Mouse (Mus musculus): ENCODE measurements around the gene Adcy1.
"Not testable (repeated sequence)": the region's sequence is repeated elsewhere in the genome, so short reads cannot be mapped to it uniquely, and the experiment has no call there.

Adcy1 gene

DNA sequence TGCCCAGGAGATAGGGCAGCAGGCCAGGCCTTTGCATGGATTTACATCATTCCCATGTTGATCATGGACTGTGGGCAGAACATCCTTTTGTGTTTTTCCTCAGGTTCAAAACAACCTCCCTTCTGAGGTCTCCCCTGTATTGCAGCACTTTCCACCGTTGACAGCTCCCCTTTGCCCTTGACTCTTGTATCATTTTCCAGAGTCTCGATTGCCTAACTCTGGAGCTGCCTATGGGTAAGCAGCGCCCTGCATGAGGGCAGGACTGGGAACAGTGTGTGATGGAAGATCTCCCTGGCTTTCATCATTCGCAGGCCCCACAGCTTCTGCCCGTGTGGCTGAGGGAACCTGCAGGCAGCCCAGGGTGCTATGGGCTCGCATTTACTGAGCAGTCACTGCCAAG, 129.4 kb downstream of the Adcy1 start:
- DNase-seq, result no peak

DNA sequence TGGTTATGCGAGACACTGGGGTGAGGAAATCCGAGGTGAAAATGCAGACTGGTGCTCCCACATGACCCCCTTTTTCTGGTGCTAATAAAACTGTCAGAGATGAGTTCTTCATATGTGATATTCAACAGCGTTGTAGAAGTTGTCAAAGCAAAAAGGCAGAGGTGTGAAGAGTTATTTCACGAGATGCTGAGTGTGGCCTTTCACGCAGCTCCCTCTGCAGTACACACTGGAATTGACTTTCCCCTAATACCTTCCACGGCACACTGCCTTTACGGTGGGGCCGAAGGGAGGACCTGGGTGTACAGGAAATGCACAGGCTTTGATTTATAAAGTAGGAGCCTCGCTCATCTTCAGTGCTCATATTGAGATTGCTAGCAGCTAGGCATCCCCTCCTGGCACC, 129.8 kb downstream of the Adcy1 start:
- DNase-seq, result no peak

DNA sequence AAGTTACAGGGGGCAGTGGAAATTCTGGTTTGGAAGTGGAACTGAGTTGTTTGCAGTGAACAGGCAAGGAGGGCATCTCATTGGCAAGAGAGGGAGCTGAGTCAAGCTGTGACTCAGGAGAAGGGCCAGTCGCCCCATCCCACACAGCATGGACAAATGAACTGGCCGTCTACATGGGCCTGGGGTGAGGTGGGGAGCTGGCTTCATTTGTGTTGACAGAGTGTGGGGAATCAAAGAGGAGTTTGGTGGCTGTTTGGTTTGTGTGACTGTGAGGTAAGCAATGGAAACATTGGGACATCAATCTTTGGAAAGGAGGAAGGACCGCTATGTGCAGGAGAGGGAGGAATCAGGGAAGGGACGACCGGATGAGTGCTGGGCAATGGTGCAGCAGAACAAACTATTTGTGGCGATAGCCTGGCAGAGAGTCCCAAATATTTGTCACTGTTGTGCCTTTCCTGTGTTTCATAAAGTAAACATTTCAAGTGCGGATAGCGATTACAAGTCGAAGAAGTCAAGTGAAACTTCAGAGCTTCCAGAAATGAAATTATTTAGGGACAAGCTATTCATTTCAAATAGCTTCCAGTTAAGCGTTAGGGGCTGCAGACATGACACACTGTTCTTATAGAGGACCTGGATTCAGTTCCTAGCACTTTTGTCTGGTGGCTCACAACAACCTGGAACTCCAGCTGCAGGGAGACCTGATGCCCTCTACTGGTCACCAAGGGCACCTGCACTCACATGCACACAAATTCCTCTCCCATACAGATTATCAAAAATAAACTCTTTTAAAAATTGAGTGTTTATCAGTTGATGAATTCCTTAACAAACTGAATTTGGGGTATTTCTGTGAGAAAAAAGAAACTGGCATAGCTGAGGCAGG, 131.4 kb downstream of the Adcy1 start:
- no peak for DNase-seq

DNA sequence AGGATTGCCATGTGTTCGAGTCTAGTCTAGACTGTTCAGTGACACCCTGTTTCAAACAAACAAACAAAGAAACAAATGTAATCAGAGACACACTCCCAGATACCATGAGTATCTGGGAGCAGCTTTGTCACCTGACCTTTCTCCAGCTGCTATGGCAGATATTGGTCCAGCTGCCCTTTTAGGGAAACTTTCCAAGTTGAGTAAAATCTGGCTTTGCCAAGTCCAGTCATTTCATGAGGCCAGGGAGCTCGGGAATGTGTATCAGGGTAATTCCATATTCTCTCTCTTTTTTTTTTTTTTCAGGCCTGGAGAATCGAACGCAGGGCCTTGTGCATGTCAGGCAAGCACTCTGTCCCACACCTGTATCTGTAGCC, 132.0 kb downstream of the Adcy1 start:
- no peak for DNase-seq

DNA sequence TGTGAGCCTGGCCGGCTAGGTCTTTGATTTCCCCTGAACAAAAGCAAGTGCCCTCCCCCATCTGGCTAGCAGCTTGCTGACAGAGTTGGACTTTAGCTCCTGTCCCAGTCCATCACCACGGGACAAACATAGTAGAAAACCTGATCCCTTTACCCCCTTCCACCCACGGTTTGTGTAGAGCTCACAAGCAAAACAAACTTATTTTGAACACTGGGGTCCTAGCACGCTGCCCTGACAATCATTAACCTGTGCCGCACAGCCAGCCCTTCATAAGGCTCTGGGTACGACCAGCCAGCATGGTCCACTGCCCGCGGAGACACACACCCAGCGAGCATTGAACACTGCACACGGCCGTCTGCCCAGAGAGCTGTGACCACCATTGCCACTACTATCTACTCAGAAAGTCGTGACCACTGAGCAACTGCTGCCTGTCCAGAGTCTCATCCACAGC, 134.2 kb downstream of the Adcy1 start, which contains the start of gene Igfbp1:
TSS of gene Igfbp1 (plus strand) at position 292 of the 451 bp plus-strand sequence.
- no peak for DNase-seq

DNA sequence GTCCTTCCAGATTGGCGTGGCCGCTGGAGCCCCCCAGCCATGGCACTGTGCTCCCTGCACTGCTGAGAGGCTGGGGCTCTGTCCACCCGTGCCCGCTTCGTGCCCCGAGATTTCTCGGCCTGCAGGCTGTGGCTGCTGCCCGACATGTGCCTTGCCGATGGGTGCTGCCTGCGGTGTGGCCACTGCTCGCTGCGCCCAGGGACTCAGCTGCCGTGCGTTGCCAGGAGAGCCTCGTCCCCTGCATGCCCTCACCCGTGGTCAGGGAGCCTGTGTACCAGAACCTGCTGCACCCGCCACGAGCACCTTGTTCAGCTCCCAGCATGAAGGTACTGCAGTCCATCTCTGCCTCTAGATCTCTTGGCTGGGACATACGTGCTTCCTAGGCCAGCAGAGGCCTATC, 134.7 kb downstream of the Adcy1 start:
- no peak for DNase-seq

DNA sequence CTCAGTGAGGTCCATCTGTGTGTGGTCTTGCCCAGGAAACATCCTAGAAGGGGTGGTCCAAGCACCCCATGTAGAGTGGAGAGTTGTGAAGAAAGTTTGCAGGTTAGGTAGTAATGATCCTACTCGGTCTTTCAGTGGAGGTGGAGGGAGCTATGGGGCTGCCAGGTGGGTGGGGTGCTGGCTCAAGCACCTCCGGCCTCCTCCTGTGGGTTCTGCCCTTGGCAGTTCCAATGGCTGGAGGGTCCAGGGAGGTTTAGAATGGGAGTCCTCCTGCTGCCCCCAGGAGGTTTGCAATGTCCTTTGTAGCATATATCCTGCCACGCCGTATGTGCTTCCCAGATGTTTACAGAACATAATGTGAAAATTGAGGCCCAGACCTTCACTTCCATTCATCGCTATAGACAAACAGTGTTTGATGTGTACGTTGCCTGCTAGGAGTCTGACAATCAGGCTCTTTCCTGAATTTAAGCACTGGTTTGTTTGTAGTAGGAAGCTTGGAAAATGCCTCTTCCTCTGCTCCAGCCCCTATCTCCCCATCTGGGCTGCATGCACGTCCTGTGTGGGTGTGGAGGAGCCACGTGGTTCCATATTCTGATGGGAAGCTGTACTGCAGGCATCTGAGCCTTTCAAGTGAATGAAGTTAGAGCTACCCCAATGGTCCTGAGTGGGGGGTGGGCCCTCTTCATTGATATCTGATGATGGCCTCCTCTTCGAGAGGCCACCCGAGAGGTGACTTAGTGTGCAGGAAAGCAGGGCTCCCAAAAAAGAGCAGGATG, 135.4 kb downstream of the Adcy1 start:
- DNase-seq, result no peak

DNA sequence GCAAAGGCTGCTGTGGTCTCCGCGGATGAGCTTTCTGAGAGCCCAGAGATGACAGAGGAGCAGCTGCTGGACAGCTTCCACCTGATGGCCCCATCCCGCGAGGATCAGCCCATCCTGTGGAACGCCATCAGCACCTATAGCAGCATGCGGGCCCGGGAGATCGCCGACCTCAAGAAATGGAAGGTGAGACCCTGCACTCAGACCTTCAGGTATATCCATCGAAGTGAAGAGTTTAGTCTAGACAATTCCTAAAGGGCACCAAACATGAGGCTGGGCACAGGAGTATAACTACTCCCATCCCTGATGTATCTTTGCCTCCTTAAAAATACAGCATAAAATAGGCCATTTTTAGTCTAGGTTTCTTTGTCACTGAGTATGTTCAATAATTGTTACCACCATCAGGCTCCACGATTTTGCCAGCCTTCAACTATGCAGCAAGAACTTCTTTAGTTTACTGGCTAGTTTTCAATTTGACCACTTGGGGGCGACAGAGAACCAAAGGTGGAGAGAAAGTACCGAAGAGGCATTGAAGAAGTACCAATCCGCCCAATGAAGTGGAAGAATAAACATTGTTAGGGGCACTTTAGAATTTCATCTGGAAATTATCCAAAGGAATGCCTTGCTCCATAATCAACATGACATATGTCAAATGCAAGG, 136.6 kb downstream of the Adcy1 start:
- DNase-seq, result peak in 1 of 2 experiments; percentile 74

DNA sequence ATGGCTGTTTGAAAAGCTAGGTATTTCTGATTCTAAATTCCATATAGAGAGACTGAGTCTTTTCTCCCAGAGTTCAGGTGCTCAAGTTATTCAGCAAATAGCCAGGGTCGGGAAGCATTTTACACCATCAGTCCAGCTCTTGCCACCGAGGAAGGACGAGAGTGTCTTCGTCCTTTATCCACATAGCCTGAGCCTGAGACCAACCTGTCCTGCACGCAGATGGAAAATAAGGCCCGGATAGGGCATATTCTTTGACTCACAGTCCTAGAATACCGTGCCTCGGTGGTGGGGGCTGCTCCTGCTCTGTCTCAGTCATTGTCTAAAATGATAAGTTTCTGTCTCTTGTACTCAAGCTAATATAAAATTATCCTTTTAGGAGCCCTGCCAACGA, 137.1 kb downstream of the Adcy1 start:
- DNase-seq, result no peak

DNA sequence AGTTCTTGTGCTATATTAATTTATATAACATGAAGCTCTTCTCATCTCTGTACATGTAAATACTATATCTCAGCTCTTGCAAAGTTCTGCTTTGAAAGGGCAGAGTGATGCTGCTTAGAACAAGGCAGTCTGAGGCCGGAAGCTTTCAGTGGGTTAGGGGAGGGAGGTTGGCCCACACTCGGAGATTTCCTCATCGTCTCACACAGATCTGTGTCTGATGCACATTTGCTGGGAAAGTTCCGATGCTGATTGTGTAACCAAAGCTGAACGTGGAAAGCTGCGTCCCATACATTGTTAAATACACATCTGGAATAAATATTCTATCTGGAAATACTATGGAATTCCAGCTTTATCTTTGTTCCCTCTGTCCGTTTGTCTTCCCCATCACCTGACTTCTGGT, 138.9 kb downstream of the Adcy1 start:
- DNase-seq, result no peak

DNA sequence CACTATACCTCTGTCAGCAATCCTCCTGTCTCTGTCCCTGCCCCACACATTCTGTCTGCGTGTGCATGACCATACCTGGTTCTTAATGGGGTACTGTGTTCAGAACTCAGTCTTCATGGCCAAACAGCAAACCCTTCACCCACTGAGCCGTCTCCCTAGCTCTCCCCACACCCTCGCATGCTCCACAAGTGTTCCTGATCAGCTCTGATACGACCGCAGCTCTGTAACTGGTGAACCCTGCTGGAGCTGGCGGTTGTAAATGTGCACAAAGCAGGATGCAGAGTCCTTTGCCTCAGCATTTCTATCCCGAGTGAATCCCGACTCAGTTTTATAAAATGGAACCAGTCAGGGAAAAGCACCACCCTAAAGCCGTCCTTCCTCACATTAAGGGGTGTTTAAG, 140.6 kb downstream of the Adcy1 start:
- no peak for DNase-seq

DNA sequence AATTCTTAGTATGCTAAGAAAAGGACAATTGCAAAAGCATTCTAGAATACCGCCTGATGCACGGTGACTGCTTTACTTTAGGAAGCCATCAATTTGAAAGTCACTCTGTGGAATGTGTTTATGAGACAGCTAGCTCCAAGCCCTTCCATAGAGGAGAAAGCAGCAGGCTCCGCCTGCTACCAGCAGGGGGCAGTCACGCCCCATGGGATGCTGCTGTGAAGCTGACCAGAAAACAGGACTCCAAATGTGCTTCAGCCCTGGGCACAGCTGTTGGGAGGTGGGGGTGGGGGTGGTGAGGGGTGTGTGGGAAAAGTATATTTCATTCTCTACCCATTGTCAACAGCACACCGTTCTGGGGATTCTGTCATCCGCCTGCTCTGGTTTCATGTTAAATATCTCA, 147.1 kb downstream of the Adcy1 start:
- DNase-seq, result peak; percentile 79 to 86

DNA sequence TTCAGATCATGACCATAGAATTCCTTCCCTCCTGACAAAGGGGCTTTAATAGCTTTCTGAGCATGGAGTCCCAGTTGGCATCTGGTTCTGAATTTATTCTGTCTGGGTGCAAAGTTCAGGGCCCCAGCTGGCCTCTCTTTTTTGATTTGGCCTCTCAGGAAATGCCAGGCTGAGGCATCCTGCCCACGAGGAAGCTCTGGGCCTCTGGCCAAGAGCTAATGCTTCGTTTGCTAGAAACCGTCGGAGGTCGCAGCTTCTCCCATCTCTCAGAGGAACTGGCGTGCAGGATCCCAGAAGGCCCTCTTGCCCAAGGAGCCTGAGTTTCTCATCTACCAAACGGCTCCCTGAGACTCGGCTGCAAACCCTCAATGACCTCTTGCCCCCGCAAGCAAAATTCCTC, 147.9 kb downstream of the Adcy1 start:
- peak; percentile 30 to 55 for DNase-seq

DNA sequence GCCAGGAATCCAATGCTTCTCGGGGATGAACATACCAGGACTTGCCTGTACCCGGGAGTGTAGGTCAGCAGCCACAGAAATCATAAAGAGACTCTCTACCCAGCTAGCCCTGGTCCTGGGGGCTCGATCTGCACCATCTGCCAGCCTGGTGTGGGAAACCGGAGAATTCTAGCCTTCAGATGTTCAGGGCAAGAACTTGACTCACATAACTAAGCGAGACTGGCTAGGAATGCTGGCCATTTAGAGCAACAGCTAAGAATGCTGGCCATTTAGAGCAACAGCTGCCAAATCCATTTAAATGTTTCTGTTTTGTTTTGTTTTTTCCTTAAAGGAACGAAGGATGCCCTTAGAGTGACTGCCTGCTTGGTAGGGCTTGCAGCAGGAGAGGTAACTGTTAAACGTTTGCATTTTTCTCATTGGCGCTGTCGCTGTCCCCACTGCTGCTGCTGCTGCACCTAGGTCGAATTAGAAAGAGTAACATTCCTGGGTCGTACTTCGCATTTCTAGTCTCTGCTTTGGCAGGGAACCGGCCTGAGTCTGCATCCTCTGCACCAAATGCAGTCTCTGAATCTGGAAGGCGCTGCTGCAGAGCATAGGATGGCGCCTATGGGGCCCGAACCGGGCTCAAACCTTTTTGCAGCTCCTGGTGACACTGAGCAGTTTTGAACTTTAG, 149.0 kb downstream of the Adcy1 start:
- no peak for DNase-seq

DNA sequence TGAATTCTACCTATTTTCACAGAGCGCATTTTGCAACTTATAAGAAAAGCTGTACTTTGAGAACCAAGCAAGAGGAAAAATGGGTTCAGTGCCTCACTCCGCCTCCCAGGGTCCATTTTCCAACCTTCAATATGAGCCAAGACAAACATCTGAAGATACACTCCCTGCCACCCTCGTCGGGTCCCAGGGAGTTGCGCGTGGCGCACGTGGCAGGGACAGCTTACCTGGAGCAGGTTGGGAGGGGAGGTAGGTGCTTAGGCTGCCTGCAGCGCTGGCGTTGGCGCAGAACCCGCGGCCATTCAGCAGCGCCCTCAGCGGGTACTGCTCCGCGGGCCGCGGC, 149.8 kb downstream of the Adcy1 start:
- DNase-seq, result no peak

DNA sequence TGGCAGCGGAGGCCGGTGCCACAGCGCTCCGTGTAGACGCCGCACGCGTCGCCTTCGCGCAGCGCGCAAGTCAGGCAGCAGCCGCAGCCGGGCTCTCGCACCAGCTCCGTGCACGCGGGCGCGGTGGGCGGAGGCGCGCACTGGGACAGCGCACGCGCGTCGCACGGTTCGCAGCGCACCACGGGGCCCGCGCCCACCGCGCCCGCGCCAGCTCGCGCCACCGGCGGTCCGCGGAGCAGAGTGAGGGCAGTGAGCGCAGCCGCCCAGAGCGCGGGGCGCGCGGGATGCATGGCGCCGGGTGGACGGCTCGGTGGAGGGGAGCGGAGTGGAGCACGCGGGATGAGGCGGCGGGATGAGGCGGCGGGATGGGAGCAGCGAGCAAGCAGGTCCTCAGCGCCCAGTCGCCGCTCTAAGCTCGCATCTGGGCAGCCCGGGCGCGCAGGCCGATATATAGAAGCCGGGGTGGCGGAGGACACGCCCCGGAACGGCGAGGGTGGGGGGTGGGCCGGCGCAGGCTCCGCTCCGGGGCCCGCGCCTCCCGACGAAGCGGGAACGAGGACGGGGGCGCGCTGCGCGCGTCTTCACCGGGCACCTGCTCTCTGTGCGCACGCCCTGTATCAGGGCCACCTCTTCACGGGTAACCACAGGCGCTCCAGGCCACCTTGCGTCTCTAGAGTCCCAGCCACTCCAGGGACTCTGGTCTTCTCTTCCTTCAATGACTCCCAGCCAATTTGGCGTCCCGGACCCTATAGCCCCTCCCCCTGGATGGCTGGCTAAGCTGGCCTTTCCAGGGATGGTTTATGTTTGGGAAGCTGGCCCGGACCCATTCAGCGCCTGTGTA, 150.4 kb downstream of the Adcy1 start, which contains the start of gene Igfbp3:
TSS of gene Igfbp3 (minus strand) at position 423 of the 841 bp plus-strand sequence.
- peak; percentile 76 to 86 for DNase-seq

DNA sequence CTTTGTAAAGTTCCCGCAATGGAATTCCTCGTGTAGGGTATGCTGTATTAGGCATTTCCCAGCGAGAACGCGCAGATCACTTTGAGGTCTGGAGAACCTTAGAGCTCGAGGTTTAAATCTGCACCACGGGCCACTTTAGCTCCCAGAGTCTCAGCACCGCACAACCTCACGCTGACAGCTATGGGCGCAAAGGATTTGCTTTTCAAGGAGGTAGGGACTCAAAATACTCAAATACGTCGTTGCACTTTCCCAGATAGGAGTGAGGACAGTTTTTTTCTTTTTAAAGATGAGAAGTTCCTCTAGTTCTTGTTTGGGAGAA, 151.0 kb downstream of the Adcy1 start:
- DNase-seq, result no peak

DNA sequence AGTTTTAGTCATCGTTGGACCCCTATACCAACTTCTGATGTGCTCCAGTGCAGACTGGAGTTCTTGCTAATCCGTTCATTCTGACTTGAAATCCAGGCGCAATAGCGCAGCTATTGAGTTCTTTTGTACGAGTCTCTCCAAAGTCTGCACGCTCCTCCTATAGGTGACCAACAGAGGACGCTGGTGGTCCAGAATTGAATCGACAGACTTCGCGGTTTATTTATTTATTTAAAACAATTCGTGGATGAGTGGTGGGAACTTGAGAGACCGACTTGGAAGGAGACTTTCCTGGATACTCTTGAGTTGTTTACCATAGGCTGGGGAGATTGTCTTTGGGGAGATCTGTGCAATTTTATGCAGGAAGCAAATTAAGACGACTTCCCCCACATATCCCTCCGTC, 151.5 kb downstream of the Adcy1 start:
- DNase-seq, result peak; percentile 52 to 76

DNA sequence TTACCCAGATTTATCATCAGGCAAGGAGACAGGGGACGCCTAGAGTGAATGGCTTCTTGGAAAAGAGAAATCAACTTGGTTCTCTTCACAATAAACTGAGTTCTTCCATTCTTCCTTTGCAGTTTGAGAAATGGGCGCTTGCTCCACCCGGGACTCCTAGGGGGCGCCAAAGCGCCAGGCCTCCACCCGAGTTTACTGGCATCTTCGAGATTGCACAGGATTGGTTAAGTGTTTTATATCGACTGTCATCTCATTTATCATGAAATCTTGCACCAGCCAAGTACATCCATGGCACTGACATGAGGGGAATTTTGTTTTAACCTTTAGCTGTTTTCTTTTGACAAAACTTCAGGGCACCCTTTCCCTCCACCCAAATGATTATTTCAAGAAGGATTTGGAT, 152.4 kb downstream of the Adcy1 start:
- peak; percentile 75 to 86 for DNase-seq

DNA sequence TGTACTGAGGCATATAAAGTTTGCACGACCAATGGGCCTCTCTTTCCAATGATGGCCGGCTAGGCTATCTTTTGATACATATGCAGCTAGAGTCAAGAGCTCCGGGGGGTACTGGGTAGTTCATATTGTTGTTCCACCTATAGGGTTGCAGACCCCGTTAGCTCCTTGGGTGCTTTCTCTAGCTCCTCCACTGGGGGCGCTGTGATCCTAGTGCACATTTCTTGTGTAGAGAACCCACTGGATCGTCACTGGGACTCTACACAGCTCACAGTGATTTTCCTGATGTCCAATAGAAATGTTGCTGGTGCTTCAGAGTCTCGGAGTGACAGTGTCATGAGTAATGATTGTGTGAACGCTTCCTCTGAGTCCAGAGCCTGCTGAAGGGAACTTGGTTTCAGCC, 158.5 kb downstream of the Adcy1 start:
- DNase-seq, result not testable (repeated sequence)

DNA sequence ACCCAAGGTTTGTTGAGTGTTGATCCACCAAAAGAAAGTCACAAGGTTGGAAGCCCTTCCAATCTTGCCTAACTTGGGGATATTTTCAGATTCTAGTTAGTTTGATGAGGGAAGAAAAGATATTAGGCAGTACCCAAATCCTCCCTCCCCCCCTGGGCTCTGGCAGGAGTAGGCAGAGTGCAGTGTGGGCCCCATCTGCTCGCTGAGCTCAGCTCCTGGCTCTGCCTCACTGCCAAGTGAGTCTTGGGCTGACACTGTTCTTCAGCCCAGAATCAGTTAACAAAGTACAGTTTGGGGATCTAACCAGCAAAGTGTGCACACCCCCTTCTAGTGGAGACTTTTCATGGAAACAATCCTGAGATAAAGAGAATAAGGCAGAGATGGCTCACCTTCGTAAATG, 162.9 kb downstream of the Adcy1 start:
- DNase-seq, result peak; percentile 50 to 67
